Mouse (Mus musculus): ENCODE data around the gene Hsdl2.

- TF ChIP-seq CTCF (IDR thresholded peaks at IDR 0.05; ENCODE audit: low read depth) (no peak), EP300 (IDR thresholded peaks at IDR 0.05; ENCODE audit: low read depth) (no peak)
Measured at GRCm38 (mm10) chr4:59549977-59550560, 31.3 kb upstream of the Hsdl2 start.

Data from liver, postnatal 0 days (tissue).